Mouse (Mus musculus): ENCODE results near the gene Lefty1. TPM values are rescaled to one million over a fixed set of nuclear protein-coding genes. Genes with fewer than 3 reads are reported as not detected.
"Not testable (repeated sequence)": the region's sequence is repeated elsewhere in the genome, so short reads cannot be mapped to it uniquely, and the experiment has no call there.

Lefty1 gene
- polyA plus RNA-seq, 1 experiment from 2014 or later, result 3.8 TPM

GRCm38 (mm10) chr1:180967261-180967660, 32.4 kb downstream of the Lefty1 start:
- H3K27me3 ChIP-seq, result no peaks in the 10 kb centered on the region
- H3K36me3 ChIP-seq, result peaks cover 90% of the 10 kb centered on the region
- H3K4me3 ChIP-seq, result no peak overlapping the region
- H3K9ac ChIP-seq, result no peak overlapping the region
- no peak overlapping the region for H3K4me2 ChIP-seq
- H3K27ac ChIP-seq, result no peak overlapping the region
- 84% methylated on average over 7 of the region's 7 CpGs for WGBS
- no peaks in the 10 kb centered on the region for H3K4me1 ChIP-seq
- H3K9me3 ChIP-seq, result no peaks in the 10 kb centered on the region
- ATAC-seq (ENCODE audit: insufficient number of reproducible peaks, low FRiP score, low TSS enrichment, low read depth), result no peak

GRCm38 (mm10) chr1:180972941-180973340, 38.1 kb downstream of the Lefty1 start:
- H3K4me3 ChIP-seq, result no peak overlapping the region
- no peak overlapping the region for H3K9ac ChIP-seq
- H3K9me3 ChIP-seq, result no peaks in the 10 kb centered on the region
- H3K27ac ChIP-seq, result no peak overlapping the region
- no peaks in the 10 kb centered on the region for H3K27me3 ChIP-seq
- no peak overlapping the region for H3K4me2 ChIP-seq
- H3K36me3 ChIP-seq, result peaks cover 74% of the 10 kb centered on the region
- H3K4me1 ChIP-seq, result no peaks in the 10 kb centered on the region
- ATAC-seq (ENCODE audit: insufficient number of reproducible peaks, low FRiP score, low TSS enrichment, low read depth), result no peak
- 77% methylated on average over 10 of the region's 11 CpGs for WGBS

GRCm38 (mm10) chr1:180974126-180974746, 39.4 kb downstream of the Lefty1 start:
- 0 out of 2 replicates have a peak, but pooled peaks have one; percentile 32 for ATAC-seq (ENCODE audit: insufficient number of reproducible peaks, low FRiP score, low TSS enrichment, low read depth)
- 61% methylated on average over 14 of the region's 14 CpGs for WGBS

GRCm38 (mm10) chr1:180976110-180976679, 41.4 kb downstream of the Lefty1 start:
- no peak for ATAC-seq (ENCODE audit: insufficient number of reproducible peaks, low FRiP score, low TSS enrichment, low read depth)
- Histone ChIP-seq H3K4me2 (no peak overlapping the region), H3K9me3 (no peaks in the 10 kb centered on the region), H3K27me3 (no peaks in the 10 kb centered on the region), H3K4me1 (no peaks in the 10 kb centered on the region), H3K9ac (no peak overlapping the region), H3K36me3 (peaks cover 48% of the 10 kb centered on the region), H3K4me3 (no peak overlapping the region), H3K27ac (no peak overlapping the region)
- WGBS, result 58% methylated on average over 4 of the region's 4 CpGs

More at GRCm38 (mm10) chr1:180974126-180974746, 39.4 kb downstream of the Lefty1 start:
- Histone ChIP-seq H3K9me3 (no peaks in the 10 kb centered on the region), H3K9ac (no peak overlapping the region), H3K4me1 (no peaks in the 10 kb centered on the region), H3K4me2 (no peak overlapping the region), H3K36me3 (peaks cover 63% of the 10 kb centered on the region), H3K4me3 (no peak overlapping the region), H3K27ac (no peak overlapping the region), H3K27me3 (no peaks in the 10 kb centered on the region)

GRCm38 (mm10) chr1:180979484-180980251, 44.8 kb downstream of the Lefty1 start:
- Histone ChIP-seq H3K9me3 (no peaks in the 10 kb centered on the region), H3K9ac (no peak overlapping the region), H3K36me3 (peaks cover 16% of the 10 kb centered on the region; the same call in 1 of the 2 replicates), H3K27ac (no peak overlapping the region), H3K4me1 (no peaks in the 10 kb centered on the region), H3K4me2 (no peak overlapping the region), H3K4me3 (no peak overlapping the region), H3K27me3 (no peaks in the 10 kb centered on the region)
- 76% methylated on average over 24 of the region's 24 CpGs for WGBS
- ATAC-seq (ENCODE audit: insufficient number of reproducible peaks, low FRiP score, low TSS enrichment, low read depth), result no peak

GRCm38 (mm10) chr1:180980464-180980863, 45.6 kb downstream of the Lefty1 start:
- no peaks in the 10 kb centered on the region for H3K27me3 ChIP-seq
- H3K36me3 ChIP-seq, result peaks cover 9% of the 10 kb centered on the region; the same call in 1 of the 2 replicates
- no peak overlapping the region for H3K4me2 ChIP-seq
- H3K27ac ChIP-seq, result no peak overlapping the region
- 59% methylated on average over 2 of the region's 2 CpGs for WGBS
- H3K9me3 ChIP-seq, result no peaks in the 10 kb centered on the region
- H3K4me1 ChIP-seq, result no peaks in the 10 kb centered on the region
- no peak overlapping the region for H3K4me3 ChIP-seq
- no peak overlapping the region for H3K9ac ChIP-seq
- no peak for ATAC-seq (ENCODE audit: insufficient number of reproducible peaks, low FRiP score, low TSS enrichment, low read depth)

- not testable (repeated sequence) for H3K36me3 ChIP-seq; H3K27me3 ChIP-seq; H3K27ac ChIP-seq; ATAC-seq (ENCODE audit: insufficient number of reproducible peaks, low FRiP score, low TSS enrichment, low read depth); H3K4me1 ChIP-seq; H3K9ac ChIP-seq; H3K9me3 ChIP-seq; H3K4me3 ChIP-seq; H3K4me2 ChIP-seq
- 78% methylated on average over 7 of the region's 7 CpGs for WGBS
These were observed 46.6 kb downstream of the Lefty1 start for GRCm38 (mm10) chr1:180981298-180982046.

GRCm38 (mm10) chr1:180986701-180987100, 51.9 kb downstream of the Lefty1 start:
- Histone ChIP-seq H3K4me2 (no peak overlapping the region), H3K27me3 (no peaks in the 10 kb centered on the region), H3K4me3 (no peak overlapping the region), H3K9ac (no peak overlapping the region), H3K36me3 (no peaks in the 10 kb centered on the region), H3K4me1 (no peaks in the 10 kb centered on the region), H3K27ac (no peak overlapping the region), H3K9me3 (no peaks in the 10 kb centered on the region)
- ATAC-seq (ENCODE audit: insufficient number of reproducible peaks, low FRiP score, low TSS enrichment, low read depth), result no peak
- WGBS, result 90% methylated on average over 8 of the region's 8 CpGs

GRCm38 (mm10) chr1:180987759-180988158, 52.9 kb downstream of the Lefty1 start:
- WGBS, result 2% methylated on average over 9 of the region's 9 CpGs
- H3K4me2 ChIP-seq, result peak overlapping the region; percentile 23; the same call in 1 of the 2 replicates

More at GRCm38 (mm10) chr1:180987759-180988158, 52.9 kb downstream of the Lefty1 start:
- no peak for ATAC-seq (ENCODE audit: insufficient number of reproducible peaks, low FRiP score, low TSS enrichment, low read depth)
- H3K4me3 ChIP-seq, result no peak overlapping the region
- no peaks in the 10 kb centered on the region for H3K9me3 ChIP-seq
- H3K27me3 ChIP-seq, result no peaks in the 10 kb centered on the region
- no peak overlapping the region for H3K27ac ChIP-seq
- no peaks in the 10 kb centered on the region for H3K4me1 ChIP-seq
- H3K36me3 ChIP-seq, result no peaks in the 10 kb centered on the region
- H3K9ac ChIP-seq, result no peak overlapping the region

Measured in limb, embryonic 15.5 days (tissue).